Mouse (Mus musculus): ENCODE measurements around the gene Atp10a. TPM values are rescaled to one million over a fixed set of nuclear protein-coding genes. Genes with fewer than 3 reads are reported as not detected.

Atp10a gene
- polyA plus RNA-seq, 1 experiment from 2014 or later: 5.0 TPM

DNA sequence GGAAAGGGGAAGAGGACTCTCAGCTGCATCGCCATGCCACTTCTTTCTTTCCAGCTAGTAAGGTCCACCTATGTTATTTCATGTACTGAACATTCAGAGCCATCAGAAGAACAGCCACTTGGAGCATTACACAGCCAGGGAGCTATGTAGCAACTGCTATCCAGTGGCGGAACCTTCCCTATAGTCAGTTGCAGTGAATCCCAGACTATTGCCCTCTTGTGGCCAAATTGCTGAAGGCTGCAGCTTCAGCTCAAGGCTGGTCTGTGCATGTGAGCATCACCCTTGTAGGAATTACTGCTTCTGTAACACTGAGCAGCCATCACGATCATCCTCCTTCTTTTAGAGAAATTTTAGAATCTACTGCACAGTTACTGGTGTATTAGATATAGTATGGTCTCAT, 114.3 kb downstream of the Atp10a start:
- Histone ChIP-seq H3K9ac (ENCODE audit: low read depth, low read length) (no peak overlapping the region), H3K27me3 (replicated peaks; ENCODE audit: control insufficient read depth, insufficient read depth, low read length) (no peaks in the 10 kb centered on the region), H3K4me3 (ENCODE audit: low read depth, low read length) (no peak overlapping the region), H3K36me3 (ENCODE audit: control insufficient read depth, insufficient read depth, low read length) (no peaks in the 10 kb centered on the region), H3K27ac (replicated peaks; ENCODE audit: low read depth, low read length) (no peak overlapping the region), H3K9me3 (ENCODE audit: control insufficient read depth, low read length) (no peaks in the 10 kb centered on the region), H3K4me1 (ENCODE audit: control insufficient read depth, insufficient read depth, low read length) (no peaks in the 10 kb centered on the region), H3K4me2 (ENCODE audit: low read depth, low read length) (no peak overlapping the region)
- DNase-seq (ENCODE audit: low spot score): peak; percentile 52
- no peak for ATAC-seq (ENCODE audit: low read depth)
- WGBS: 59% methylated on average over 3 of the region's 3 CpGs

- ATAC-seq (ENCODE audit: low read depth): no peak
- DNase-seq (ENCODE audit: low spot score): no peak
- Histone ChIP-seq H3K4me2 (ENCODE audit: low read depth, low read length) (no peak overlapping the region), H3K27ac (replicated peaks; ENCODE audit: low read depth, low read length) (no peak overlapping the region), H3K27me3 (replicated peaks; ENCODE audit: control insufficient read depth, insufficient read depth, low read length) (no peaks in the 10 kb centered on the region), H3K4me3 (ENCODE audit: low read depth, low read length) (no peak overlapping the region), H3K36me3 (ENCODE audit: control insufficient read depth, insufficient read depth, low read length) (no peaks in the 10 kb centered on the region), H3K9ac (ENCODE audit: low read depth, low read length) (no peak overlapping the region), H3K4me1 (ENCODE audit: control insufficient read depth, insufficient read depth, low read length) (no peaks in the 10 kb centered on the region), H3K9me3 (ENCODE audit: control insufficient read depth, low read length) (no peaks in the 10 kb centered on the region)
- WGBS: 78% methylated on average over 6 of the region's 6 CpGs
These were observed 116.2 kb downstream of the Atp10a start for GRCm38 (mm10) chr7:58772048-58772690.

GRCm38 (mm10) chr7:58779146-58779545, 123.2 kb downstream of the Atp10a start:
- no peak for ATAC-seq (ENCODE audit: low read depth)
- Histone ChIP-seq H3K36me3 (ENCODE audit: control insufficient read depth, insufficient read depth, low read length) (no peaks in the 10 kb centered on the region), H3K4me2 (ENCODE audit: low read depth, low read length) (no peak overlapping the region), H3K27me3 (replicated peaks; ENCODE audit: control insufficient read depth, insufficient read depth, low read length) (no peaks in the 10 kb centered on the region), H3K9ac (ENCODE audit: low read depth, low read length) (no peak overlapping the region), H3K9me3 (ENCODE audit: control insufficient read depth, low read length) (no peaks in the 10 kb centered on the region), H3K4me1 (ENCODE audit: control insufficient read depth, insufficient read depth, low read length) (no peaks in the 10 kb centered on the region), H3K27ac (replicated peaks; ENCODE audit: low read depth, low read length) (no peak overlapping the region), H3K4me3 (ENCODE audit: low read depth, low read length) (no peak overlapping the region)
- DNase-seq (ENCODE audit: low spot score): no peak

- Histone ChIP-seq H3K27ac (replicated peaks; ENCODE audit: low read depth, low read length) (no peak overlapping the region), H3K36me3 (ENCODE audit: control insufficient read depth, insufficient read depth, low read length) (no peaks in the 10 kb centered on the region), H3K9me3 (ENCODE audit: control insufficient read depth, low read length) (no peaks in the 10 kb centered on the region), H3K27me3 (replicated peaks; ENCODE audit: control insufficient read depth, insufficient read depth, low read length) (no peaks in the 10 kb centered on the region), H3K4me1 (ENCODE audit: control insufficient read depth, insufficient read depth, low read length) (peaks cover 5% of the 10 kb centered on the region), H3K4me3 (ENCODE audit: low read depth, low read length) (no peak overlapping the region), H3K4me2 (ENCODE audit: low read depth, low read length) (no peak overlapping the region), H3K9ac (ENCODE audit: low read depth, low read length) (no peak overlapping the region)
- 91% methylated on average over 4 of the region's 4 CpGs for WGBS
- ATAC-seq (ENCODE audit: low read depth) (no peak), DNase-seq (ENCODE audit: low spot score) (no peak)
These were observed 131.0 kb downstream of the Atp10a start for GRCm38 (mm10) chr7:58786986-58787385.

- H3K27me3 ChIP-seq (replicated peaks; ENCODE audit: control insufficient read depth, insufficient read depth, low read length): no peaks in the 10 kb centered on the region
- DNase-seq (ENCODE audit: low spot score) (no peak), ATAC-seq (ENCODE audit: low read depth) (no peak)
- H3K4me1 ChIP-seq (ENCODE audit: control insufficient read depth, insufficient read depth, low read length): peaks cover 5% of the 10 kb centered on the region
- H3K4me2 ChIP-seq (ENCODE audit: low read depth, low read length): no peak overlapping the region
- H3K4me3 ChIP-seq (ENCODE audit: low read depth, low read length): no peak overlapping the region
- H3K9me3 ChIP-seq (ENCODE audit: control insufficient read depth, low read length): no peaks in the 10 kb centered on the region
- H3K36me3 ChIP-seq (ENCODE audit: control insufficient read depth, insufficient read depth, low read length): no peaks in the 10 kb centered on the region
- no peak overlapping the region for H3K9ac ChIP-seq (ENCODE audit: low read depth, low read length)
- H3K27ac ChIP-seq (replicated peaks; ENCODE audit: low read depth, low read length): peak overlapping the region; percentile 33; the same call in 1 of the 2 replicates
- 65% methylated on average over 4 of the region's 4 CpGs for WGBS
These were observed 131.6 kb downstream of the Atp10a start for GRCm38 (mm10) chr7:58787585-58787984.

GRCm38 (mm10) chr7:58788424-58789261, 132.7 kb downstream of the Atp10a start:
- H3K9me3 ChIP-seq (ENCODE audit: control insufficient read depth, low read length): no peaks in the 10 kb centered on the region
- H3K9ac ChIP-seq (ENCODE audit: low read depth, low read length): no peak overlapping the region
- ATAC-seq (ENCODE audit: low read depth): 0 out of 2 replicates have a peak, but pooled peaks have one; percentile 33
- 46% methylated on average over 7 of the region's 7 CpGs for WGBS
- no peak overlapping the region for H3K4me3 ChIP-seq (ENCODE audit: low read depth, low read length)
- DNase-seq (ENCODE audit: low spot score): peak; percentile 56
- peaks cover 5% of the 10 kb centered on the region for H3K4me1 ChIP-seq (ENCODE audit: control insufficient read depth, insufficient read depth, low read length)
- no peak overlapping the region for H3K4me2 ChIP-seq (ENCODE audit: low read depth, low read length)
- H3K27ac ChIP-seq (replicated peaks; ENCODE audit: low read depth, low read length): peak overlapping the region; percentile 33; the same call in 1 of the 2 replicates
- no peaks in the 10 kb centered on the region for H3K36me3 ChIP-seq (ENCODE audit: control insufficient read depth, insufficient read depth, low read length)
- H3K27me3 ChIP-seq (replicated peaks; ENCODE audit: control insufficient read depth, insufficient read depth, low read length): no peaks in the 10 kb centered on the region

DNA sequence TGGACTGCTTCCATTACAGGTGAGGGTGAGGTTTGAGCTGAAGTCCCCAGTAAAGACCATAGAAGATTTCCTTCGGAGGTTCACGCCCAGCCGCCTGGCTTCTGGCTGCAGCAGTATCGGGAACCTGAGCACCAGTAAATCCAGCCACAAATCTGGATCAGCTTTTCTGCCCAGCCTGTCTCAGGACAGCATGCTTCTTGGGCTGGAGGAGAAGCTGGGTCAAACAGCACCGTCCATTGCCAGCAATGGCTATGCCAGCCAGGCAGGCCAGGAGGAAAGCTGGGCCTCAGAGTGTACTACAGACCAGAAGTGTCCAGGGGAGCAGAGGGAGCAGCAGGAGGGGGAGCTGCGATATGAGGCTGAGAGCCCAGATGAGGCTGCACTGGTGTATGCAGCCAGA, 141.3 kb downstream of the Atp10a start:
- ATAC-seq (ENCODE audit: low read depth): no peak
- H3K4me2 ChIP-seq (ENCODE audit: low read depth, low read length): no peak overlapping the region
- H3K9ac ChIP-seq (ENCODE audit: low read depth, low read length): no peak overlapping the region
- no peak for DNase-seq (ENCODE audit: low spot score)
- H3K27me3 ChIP-seq (replicated peaks; ENCODE audit: control insufficient read depth, insufficient read depth, low read length): no peaks in the 10 kb centered on the region
- H3K4me3 ChIP-seq (ENCODE audit: low read depth, low read length): no peak overlapping the region
- 96% methylated on average over 6 of the region's 6 CpGs for WGBS
- H3K4me1 ChIP-seq (ENCODE audit: control insufficient read depth, insufficient read depth, low read length): no peaks in the 10 kb centered on the region
- H3K27ac ChIP-seq (replicated peaks; ENCODE audit: low read depth, low read length): no peak overlapping the region
- no peaks in the 10 kb centered on the region for H3K9me3 ChIP-seq (ENCODE audit: control insufficient read depth, low read length)
- H3K36me3 ChIP-seq (ENCODE audit: control insufficient read depth, insufficient read depth, low read length): no peaks in the 10 kb centered on the region; the same call in 1 of the 2 replicates

- Histone ChIP-seq H3K9ac (ENCODE audit: low read depth, low read length) (no peak overlapping the region), H3K9me3 (ENCODE audit: control insufficient read depth, low read length) (no peaks in the 10 kb centered on the region), H3K4me2 (ENCODE audit: low read depth, low read length) (no peak overlapping the region), H3K36me3 (ENCODE audit: control insufficient read depth, insufficient read depth, low read length) (peaks cover 5% of the 10 kb centered on the region; the same call in 1 of the 2 replicates), H3K27ac (replicated peaks; ENCODE audit: low read depth, low read length) (no peak overlapping the region), H3K27me3 (replicated peaks; ENCODE audit: control insufficient read depth, insufficient read depth, low read length) (no peaks in the 10 kb centered on the region), H3K4me3 (ENCODE audit: low read depth, low read length) (no peak overlapping the region), H3K4me1 (ENCODE audit: control insufficient read depth, insufficient read depth, low read length) (no peaks in the 10 kb centered on the region)
- no peak for DNase-seq (ENCODE audit: low spot score)
- WGBS: 72% methylated on average over 7 of the region's 7 CpGs
- no peak for ATAC-seq (ENCODE audit: low read depth)
These were observed 144.9 kb downstream of the Atp10a start for GRCm38 (mm10) chr7:58800916-58801315.

Measured in embryonic facial prominence, embryonic 14.5 days (tissue).